Mouse (Mus musculus): ENCODE results near the gene Hsf4.

Hsf4 gene

GRCm38 (mm10) chr8:105305211-105306145 lies 35.9 kb downstream of the Hsf4 start, which contains the start of gene Elmo3:
Gene Elmo3, plus strand, starts transcription at chr8:105305601.
- DNase-seq (ENCODE audit: low spot score in 2 of 2) = peak in 1 of 2 experiments; percentile 38

- no peak for DNase-seq (ENCODE audit: low spot score in 2 of 2)
Observed at GRCm38 (mm10) chr8:105306146-105306691, 36.6 kb downstream of the Hsf4 start.

GRCm38 (mm10) chr8:105307670-105308069 lies 38.1 kb downstream of the Hsf4 start:
- no peak for DNase-seq (ENCODE audit: low spot score in 2 of 2)

GRCm38 (mm10) chr8:105308428-105308827 lies 38.8 kb downstream of the Hsf4 start:
- no peak for DNase-seq (ENCODE audit: low spot score in 2 of 2)

- DNase-seq (ENCODE audit: low spot score in 2 of 2) = no peak
Observed at GRCm38 (mm10) chr8:105309142-105309847, 39.7 kb downstream of the Hsf4 start.

GRCm38 (mm10) chr8:105310118-105310517 lies 40.5 kb downstream of the Hsf4 start:
- DNase-seq (ENCODE audit: low spot score in 2 of 2) = no peak

- DNase-seq (ENCODE audit: low spot score in 2 of 2) = no peak
Observed at GRCm38 (mm10) chr8:105311718-105312117, 42.1 kb downstream of the Hsf4 start.

GRCm38 (mm10) chr8:105312891-105313481 lies 43.4 kb downstream of the Hsf4 start:
- no peak for DNase-seq (ENCODE audit: low spot score in 2 of 2)

GRCm38 (mm10) chr8:105313622-105314402 lies 44.2 kb downstream of the Hsf4 start:
- no peak for DNase-seq (ENCODE audit: low spot score in 2 of 2)

- DNase-seq (ENCODE audit: low spot score in 2 of 2) = no peak
Observed at GRCm38 (mm10) chr8:105315073-105315769, 45.6 kb downstream of the Hsf4 start.

- no peak for DNase-seq (ENCODE audit: low spot score in 2 of 2)
Observed at GRCm38 (mm10) chr8:105317941-105318340, 48.3 kb downstream of the Hsf4 start.

GRCm38 (mm10) chr8:105318662-105319190 lies 49.1 kb downstream of the Hsf4 start:
- DNase-seq (ENCODE audit: low spot score in 2 of 2) = no peak

- no peak for DNase-seq (ENCODE audit: low spot score in 2 of 2)
Observed at GRCm38 (mm10) chr8:105323183-105323582, 53.6 kb downstream of the Hsf4 start.
